Comparison of ENCODE assay signal across 20 mouse cellular contexts in genomic region chr2:72092046-72092445, GRCm38 (mm10).
DNase-seq lines count a peak whose midpoint lies in the region; ATAC-seq and TF ChIP-seq lines count a peak whose summit lies in the region.
"Had no signal": no experiment of that assay in that cellular context is flagged by ENCODE, and none has a peak within 500 bp of the region (broad histone marks: within the 10 kb centered on the region; RNA-seq: fewer than 3 reads in every experiment).

No protein-coding gene starts in this region.

- no peaks in the 10 kb centered on the region for H3K27me3 ChIP-seq in lung, postnatal 0 days (replicated peaks; ENCODE audit: insufficient read depth, low read length)
- H3K27me3 ChIP-seq in intestine, embryonic 14.5 days (replicated peaks; ENCODE audit: control insufficient read depth, insufficient read depth, low read length) = no peaks in the 10 kb centered on the region
- no peaks in the 10 kb centered on the region for H3K27me3 ChIP-seq in intestine, postnatal 0 days (replicated peaks; ENCODE audit: control insufficient read depth, insufficient read depth, low read length)
- no peaks in the 10 kb centered on the region for H3K27me3 ChIP-seq in forebrain, embryonic 11.5 days (ENCODE audit: control insufficient read depth, insufficient read depth, low read length)
- H3K27me3 ChIP-seq: forebrain, embryonic 13.5 days; heart, embryonic 13.5 days; limb, embryonic 13.5 days; liver, embryonic 15.5 days had no signal

- peak overlapping the region; percentile 12; the same call in 1 of the 2 replicates for H3K27ac ChIP-seq in gastrocnemius, adult 2 months
- H3K27ac ChIP-seq in lung, postnatal 0 days (ENCODE audit: low read length) = no peak overlapping the region
- H3K27ac ChIP-seq in intestine, embryonic 14.5 days (ENCODE audit: low read depth) = peak overlapping the region; percentile 17; the same call in 1 of the 2 replicates
- H3K27ac ChIP-seq in intestine, postnatal 0 days (ENCODE audit: low read depth, low read length) = no peak overlapping the region
- no peak overlapping the region for H3K27ac ChIP-seq in forebrain, embryonic 11.5 days (ENCODE audit: low read depth, low read length)
- H3K27ac ChIP-seq: forebrain, embryonic 13.5 days; heart, embryonic 13.5 days; limb, embryonic 13.5 days; liver, embryonic 15.5 days had no signal

- peak overlapping the region; percentile 7; the same call in 1 of the 2 replicates for H3K4me3 ChIP-seq in gastrocnemius, adult 2 months
- no peak overlapping the region for H3K4me3 ChIP-seq in lung, postnatal 0 days (ENCODE audit: low read depth, low read length)
- H3K4me3 ChIP-seq in intestine, embryonic 14.5 days (ENCODE audit: low read depth, low read length) = no peak overlapping the region
- no peak overlapping the region for H3K4me3 ChIP-seq in intestine, postnatal 0 days (ENCODE audit: low read depth, low read length)
- H3K4me3 ChIP-seq in forebrain, embryonic 11.5 days (ENCODE audit: low read depth, low read length) = no peak overlapping the region
- H3K4me3 ChIP-seq: forebrain, embryonic 13.5 days; heart, embryonic 13.5 days; limb, embryonic 13.5 days; liver, embryonic 15.5 days had no signal

- no peak overlapping the region for H3K4me2 ChIP-seq in lung, postnatal 0 days (replicated peaks; ENCODE audit: low read depth, low read length)
- H3K4me2 ChIP-seq in intestine, embryonic 14.5 days (ENCODE audit: low read length) = no peak overlapping the region; the same call in 1 of the 2 replicates
- H3K4me2 ChIP-seq in intestine, postnatal 0 days (replicated peaks; ENCODE audit: low read depth) = 0 out of 2 replicates have a peak overlapping the region, but pooled peaks have one; percentile 13
- H3K4me2 ChIP-seq in forebrain, embryonic 11.5 days (ENCODE audit: low read depth, low read length, severe bottlenecking) = no peak overlapping the region
- H3K4me2 ChIP-seq: forebrain, embryonic 13.5 days; heart, embryonic 13.5 days; limb, embryonic 13.5 days; liver, embryonic 15.5 days had no signal

- H3K36me3 ChIP-seq in lung, postnatal 0 days (ENCODE audit: insufficient read depth, low read length) = no peaks in the 10 kb centered on the region
- H3K36me3 ChIP-seq in intestine, embryonic 14.5 days (ENCODE audit: control insufficient read depth, insufficient read depth, low read length) = no peaks in the 10 kb centered on the region
- H3K36me3 ChIP-seq in intestine, postnatal 0 days (ENCODE audit: control insufficient read depth, insufficient read depth) = no peaks in the 10 kb centered on the region
- no peaks in the 10 kb centered on the region for H3K36me3 ChIP-seq in forebrain, embryonic 11.5 days (ENCODE audit: control insufficient read depth, insufficient read depth, low read length)
- H3K36me3 ChIP-seq: heart, embryonic 13.5 days; limb, embryonic 13.5 days; liver, embryonic 15.5 days had no signal

- peaks cover 7% of the 10 kb centered on the region; the same call in 1 of the 2 replicates for H3K4me1 ChIP-seq in lung, postnatal 0 days (ENCODE audit: insufficient read depth, low read depth, low read length)
- H3K4me1 ChIP-seq in intestine, embryonic 14.5 days (replicated peaks; ENCODE audit: control insufficient read depth, insufficient read depth, low read length) = peaks cover 15% of the 10 kb centered on the region
- H3K4me1 ChIP-seq in intestine, postnatal 0 days (replicated peaks; ENCODE audit: control insufficient read depth, insufficient read depth, low read length) = no peaks in the 10 kb centered on the region
- H3K4me1 ChIP-seq in forebrain, embryonic 11.5 days (replicated peaks; ENCODE audit: control insufficient read depth, insufficient read depth, low read length) = no peaks in the 10 kb centered on the region
- H3K4me1 ChIP-seq: liver, embryonic 15.5 days had no signal

- H3K9me3 ChIP-seq in lung, postnatal 0 days (ENCODE audit: low read length) = no peaks in the 10 kb centered on the region
- no peaks in the 10 kb centered on the region for H3K9me3 ChIP-seq in intestine, embryonic 14.5 days (ENCODE audit: control insufficient read depth, low read length)
- no peaks in the 10 kb centered on the region for H3K9me3 ChIP-seq in intestine, postnatal 0 days (ENCODE audit: control insufficient read depth)
- no peaks in the 10 kb centered on the region for H3K9me3 ChIP-seq in forebrain, embryonic 11.5 days (ENCODE audit: control insufficient read depth, low read length)
- H3K9me3 ChIP-seq: forebrain, embryonic 13.5 days; liver, embryonic 15.5 days had no signal

- no peak for TF ChIP-seq EP300 in lung, postnatal 0 days (IDR thresholded peaks at IDR 0.05)

- intact Hi-C loops in gastrocnemius, adult 2 months (cut with DNase I) = loop anchor here (5.0 kb wide), 1 partner anchor 35 kb away; no protein-coding TSS in a partner anchor

- H3K9ac ChIP-seq in lung, postnatal 0 days (replicated peaks; ENCODE audit: low read depth) = no peak overlapping the region
- no peak overlapping the region for H3K9ac ChIP-seq in intestine, embryonic 14.5 days (ENCODE audit: low read length)
- H3K9ac ChIP-seq in intestine, postnatal 0 days (ENCODE audit: low read depth, low read length) = no peak overlapping the region
- H3K9ac ChIP-seq in forebrain, embryonic 11.5 days (ENCODE audit: low read length) = no peak overlapping the region
- H3K9ac ChIP-seq: forebrain, embryonic 13.5 days; heart, embryonic 13.5 days; limb, embryonic 13.5 days; liver, embryonic 15.5 days had no signal

- no peak for TF ChIP-seq CTCF in gastrocnemius, adult 2 months (IDR thresholded peaks at IDR 0.05)
- no peak for TF ChIP-seq CTCF in lung, postnatal 0 days (IDR thresholded peaks at IDR 0.05)
- TF ChIP-seq CTCF in intestine, postnatal 0 days (IDR thresholded peaks at IDR 0.05; ENCODE audit: low read depth) = no peak

- DNase-seq in gastrocnemius, adult 2 months = no peak
- no peak for DNase-seq in gastrocnemius, adult 8-10 months (ENCODE audit: low spot score in 2 of 2)
- DNase-seq in lung, postnatal 0 days (ENCODE audit: low spot score) = peak; percentile 10
- DNase-seq in lung, postnatal 36 days = no peak
- no peak for DNase-seq in intestine, embryonic 14.5 days (ENCODE audit: low spot score)
- DNase-seq in c-Kit-positive CD71-positive TER-119-positive erythroid progenitor cells, embryonic 14.5 days (ENCODE audit: low spot score) = no peak
- DNase-seq in forebrain, embryonic 11.5 days (ENCODE audit: low spot score) = no peak
- DNase-seq: cerebellum, adult 11-12 months; heart, postnatal 36 days; kidney, adult 18-20 months; kidney, postnatal 14 days; layer of hippocampus, adult 9-11 months; lung, postnatal 4 days; retina, postnatal 1 day; thymus, postnatal 4 days had no signal

- ATAC-seq in lung, postnatal 0 days = no peak
- ATAC-seq in intestine, embryonic 14.5 days (replicated peaks; ENCODE audit: low FRiP score, low TSS enrichment, low read depth) = no peak
- ATAC-seq in intestine, postnatal 0 days = no peak
- ATAC-seq in forebrain, embryonic 11.5 days (replicated peaks; ENCODE audit: low FRiP score) = no peak
- ATAC-seq: forebrain, embryonic 13.5 days had no signal

- WGBS in lung, postnatal 0 days = 35% methylated on average over 3 of the region's 3 CpGs
- WGBS in intestine, embryonic 14.5 days = 32% methylated on average over 3 of the region's 3 CpGs
- 32% methylated on average over 3 of the region's 3 CpGs for WGBS in intestine, postnatal 0 days
- 68% methylated on average over 3 of the region's 3 CpGs for WGBS in forebrain, embryonic 11.5 days

Comparison
In these comparisons a context has a peak if more than half of its experiments do, and no peak if none do; other contexts are left out.
1. H3K27ac ChIP-seq: peak in gastrocnemius, adult 2 months (single experiment) and intestine, embryonic 14.5 days (single experiment); none in lung, postnatal 0 days (single experiment), intestine, postnatal 0 days (single experiment) and forebrain, embryonic 11.5 days (single experiment).